Mouse (Mus musculus) CH12.LX (cell line): ENCODE data around the gene Rdh5. TPM values are rescaled to one million over a fixed set of nuclear protein-coding genes. Genes with fewer than 3 reads are reported as not detected.

Experiments used
- DNase-seq: peaks from one replicate; pipeline ENCODE4 v3.0.0-alpha.2; 2013; ENCODE audit errors: extremely low read depth
- H3K27ac ChIP-seq: 2 replicates; pipeline ENCODE4 v1.5.1; 2012; ENCODE audit warnings: low read depth, mild to moderate bottlenecking, control low read depth, moderate library complexity; ENCODE audit not compliant: insufficient read depth
- H3K27me3 ChIP-seq: replicated peaks from 2 replicates; pipeline ENCODE3; 2012; ENCODE audit warnings: inconsistent platforms
- H3K36me3 ChIP-seq, 2 experiments: replicated peaks in 1 of 2; 2 replicates each; pipeline versions ENCODE3 to v1.6.1; 2012; ENCODE audit warnings: inconsistent platforms in 1 of 2, low read length in 1 of 2, mild to moderate bottlenecking in 1 of 2, mixed read lengths in 1 of 2, moderate library complexity in 1 of 2; ENCODE audit not compliant: control insufficient read depth in 1 of 2, insufficient read depth in 1 of 2
- H3K4me1 ChIP-seq, 2 experiments: 2 replicates each; pipeline ENCODE4 v1.6.1; 2012; ENCODE audit warnings: inconsistent platforms in 1 of 2, moderate library complexity in 1 of 2; ENCODE audit not compliant: insufficient read depth in 2 of 2, control insufficient read depth in 1 of 2
- H3K4me2 ChIP-seq: 2 replicates; pipeline ENCODE4 v1.6.1; 2012; ENCODE audit warnings: low read depth, mild to moderate bottlenecking, control low read depth; ENCODE audit not compliant: poor library complexity, insufficient read depth, severe bottlenecking
- H3K4me3 ChIP-seq, 3 experiments: fragments of 150-350 bp in 1 of 3; sonication (generic) in 1 of 3; replicated peaks in 1 of 3; 2 replicates each; pipeline versions ENCODE3 to v1.5.1; 2011 to 2012; ENCODE audit warnings: low read depth in 2 of 3, low read length in 2 of 3, mild to moderate bottlenecking in 2 of 3, moderate library complexity in 2 of 3, control low read depth in 1 of 3, improper control_type of control experiment in 1 of 3, inconsistent platforms in 1 of 3, mixed read lengths in 1 of 3; ENCODE audit not compliant: poor library complexity in 1 of 3
- H3K79me2 ChIP-seq: replicated peaks from 2 replicates; pipeline ENCODE4 v1.6.1; 2012; ENCODE audit warnings: mild to moderate bottlenecking, moderate library complexity; ENCODE audit not compliant: control insufficient read depth, poor library complexity, insufficient read depth, severe bottlenecking; ENCODE audit errors: extremely low read depth
- H3K9ac ChIP-seq: 2 replicates; pipeline ENCODE4 v1.6.1; 2012; ENCODE audit warnings: low read depth, mild to moderate bottlenecking, control low read depth, moderate library complexity; ENCODE audit not compliant: insufficient read depth
- H3K9me3 ChIP-seq: replicated peaks from 2 replicates; pipeline ENCODE3; 2012; ENCODE audit warnings: low read length, inconsistent platforms, mixed read lengths
- BHLHE40 ChIP-seq: IDR thresholded peaks from 2 replicates; pipeline ENCODE4 v1.6.1; 2011; ENCODE audit warnings: mild to moderate bottlenecking, low read depth, low read length, improper control_type of control experiment
- CHD1 ChIP-seq: IDR thresholded peaks from 2 replicates; pipeline ENCODE4 v1.6.1; 2012; ENCODE audit warnings: low read depth, low read length, improper control_type of control experiment, inconsistent platforms
- CTCF ChIP-seq, 2 experiments: IDR thresholded peaks in 1 of 2; conservative IDR thresholded peaks in 1 of 2; 2 replicates each; pipeline ENCODE4 v1.5.1; 2011 to 2012; ENCODE audit warnings: low read depth in 2 of 2, low read length in 2 of 2, improper control_type of control experiment in 1 of 2, inconsistent platforms in 1 of 2, mild to moderate bottlenecking in 1 of 2, moderate library complexity in 1 of 2
- ELF1 ChIP-seq: IDR thresholded peaks from 2 replicates; pipeline ENCODE4 v1.6.1; 2014; ENCODE audit warnings: low read depth, mild to moderate bottlenecking, inconsistent platforms, low read length, improper control_type of control experiment
- IRF4 ChIP-seq: IDR thresholded peaks from 2 replicates; pipeline ENCODE4 v1.6.1; 2014; ENCODE audit warnings: low read depth, mild to moderate bottlenecking, inconsistent platforms, low read length, improper control_type of control experiment
- MAZ ChIP-seq: IDR thresholded peaks from 2 replicates; pipeline ENCODE4 v1.6.1; 2012; ENCODE audit warnings: low read depth, mild to moderate bottlenecking, inconsistent platforms, low read length, improper control_type of control experiment, moderate library complexity
- MXI1 ChIP-seq: IDR thresholded peaks from 2 replicates; pipeline ENCODE4 v1.6.1; 2011; ENCODE audit warnings: mild to moderate bottlenecking, low read depth, low read length, improper control_type of control experiment
- NELFE ChIP-seq: IDR thresholded peaks from 2 replicates; pipeline ENCODE4 v1.6.1; 2011; ENCODE audit warnings: low read depth, low read length, improper control_type of control experiment
- NRF1 ChIP-seq: IDR thresholded peaks from 2 replicates; pipeline ENCODE4 v1.6.1; 2014; ENCODE audit warnings: low read depth, mild to moderate bottlenecking, inconsistent platforms, low read length, improper control_type of control experiment, moderate library complexity
- PAX5 ChIP-seq: IDR thresholded peaks from 2 replicates; pipeline ENCODE4 v1.6.1; 2012; ENCODE audit warnings: low read length, inconsistent platforms, mixed read lengths
- POLR2A ChIP-seq: IDR thresholded peaks from 2 replicates; pipeline ENCODE4 v1.6.1; 2011; ENCODE audit warnings: low read depth, mild to moderate bottlenecking, improper control_type of control experiment, low read length
- POLR2AphosphoS2 ChIP-seq: IDR thresholded peaks from 2 replicates; pipeline ENCODE4 v1.6.1; 2011; ENCODE audit warnings: low read depth, low read length, improper control_type of control experiment
- RAD21 ChIP-seq: IDR thresholded peaks from 2 replicates; pipeline ENCODE4 v1.6.1; 2011; ENCODE audit warnings: low read depth, mild to moderate bottlenecking, low read length, improper control_type of control experiment, moderate library complexity
- SMC3 ChIP-seq: IDR thresholded peaks from 2 replicates; pipeline ENCODE4 v1.6.1; 2011; ENCODE audit warnings: low read depth, low read length, improper control_type of control experiment
- ZC3H11A ChIP-seq: IDR thresholded peaks from 2 replicates; pipeline ENCODE4 v1.6.1; 2012; ENCODE audit warnings: low read depth, mild to moderate bottlenecking, inconsistent platforms, low read length, improper control_type of control experiment
- dilution Hi-C: fragments of 300-500 bp; cut with MboI; formaldehyde crosslinking; loops from 2 replicates; pipeline ENCODE4 v1.14.3; 2020; ENCODE audit warnings: low sequenced_read_pairs; ENCODE audit not compliant: extremely low pct_unique_long_range_greater_than_20kb, extremely low pct_ligation_motif_present
- in situ Hi-C: fragments of 300-500 bp; cut with MboI; formaldehyde crosslinking; loops from 3 replicates; pipeline ENCODE4 v1.14.3; 2019; ENCODE audit warnings: low sequenced_read_pairs, low pct_ligation_motif_present, low pct_unique_long_range_greater_than_20kb, mixed read lengths
- polyA plus RNA-seq: library from polyadenylated mRNA; unstranded; fragments of >175 nt; gene quantifications from 2 replicates; pipeline ENCODE4 v1.2.1, GENCODE M21; 2012; ENCODE audit warnings: low read depth; ENCODE audit not compliant: insufficient read length
- total RNA-seq, 2 experiments: library from RNA; depleted of rRNA; stranded (reverse); fragments of 300-350 nt in 1 of 2; fragments of >200 nt in 1 of 2; gene quantifications; 2 replicates each; pipeline ENCODE4 v1.2.3; 2012 to 2014

The Rdh5 gene
- total and polyA plus RNA-seq, 3 experiments = 4.3 to 6.2 (median 5.2) TPM

DNA sequence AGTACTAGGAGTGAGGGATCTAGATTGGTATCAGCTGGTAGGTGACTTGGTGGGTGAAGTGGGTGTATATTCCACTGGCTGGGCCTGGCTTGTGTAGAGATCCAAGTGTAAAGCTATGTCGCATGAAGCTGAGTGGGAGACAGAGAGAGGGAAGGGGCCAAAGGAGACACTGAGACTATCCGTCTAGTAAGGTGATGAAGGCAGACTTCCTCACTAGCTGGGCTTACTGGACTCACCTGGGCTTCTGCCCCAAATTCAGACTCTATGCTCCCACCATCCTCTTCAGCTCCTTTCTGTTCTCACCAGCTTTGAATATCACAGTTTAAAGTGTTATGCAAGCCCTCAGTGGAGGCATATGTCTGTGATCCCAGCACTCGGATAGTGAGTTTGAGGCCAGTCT is 6.0 kb downstream of the Rdh5 start:
- H3K27ac ChIP-seq = no peak overlapping the region
- no peaks in the 10 kb centered on the region for H3K79me2 ChIP-seq
- no peak for DNase-seq
- H3K27me3 ChIP-seq = peaks cover 2% of the 10 kb centered on the region
- H3K9ac ChIP-seq = no peak overlapping the region
- peaks cover 3 to 8% of the 10 kb centered on the region in 2 experiments; a peak in 2 of 4 replicates for H3K4me1 ChIP-seq
- in situ Hi-C loops (no loop called here), dilution Hi-C loops (no loop called here)
- no peak overlapping the region for H3K4me2 ChIP-seq
- H3K36me3 ChIP-seq = peaks cover 11 to 48% of the 10 kb centered on the region in 2 experiments
- no peak overlapping the region for H3K4me3 ChIP-seq
- no peaks in the 10 kb centered on the region for H3K9me3 ChIP-seq
- TF ChIP-seq BHLHE40 = no peak
- no peak for TF ChIP-seq CHD1

DNA sequence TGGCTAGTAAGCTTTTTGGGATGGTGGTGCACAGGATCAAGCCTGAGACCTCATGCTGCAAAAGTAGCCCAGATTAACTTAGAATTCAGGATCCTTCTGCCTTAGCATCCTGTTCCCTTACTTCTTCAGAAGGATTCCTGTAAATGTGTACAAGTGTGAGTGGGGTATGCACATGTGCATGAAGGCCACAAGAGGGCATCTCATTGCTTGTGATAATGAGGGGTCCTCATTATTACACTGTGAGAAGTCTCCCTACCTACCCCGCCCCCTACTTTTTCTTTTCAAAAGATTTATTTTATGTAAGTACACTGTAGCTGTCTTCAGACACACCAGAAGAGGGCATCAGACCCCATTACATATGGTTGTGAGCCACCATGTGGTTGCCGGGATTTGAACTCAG is 7.1 kb downstream of the Rdh5 start:
- H3K79me2 ChIP-seq = no peaks in the 10 kb centered on the region
- TF ChIP-seq BHLHE40 (no peak), SMC3 (no peak; the same call in 1 of the 2 replicates), CTCF (conservative IDR thresholded peaks at IDR 0.05 in 1 of 2, IDR thresholded peaks at IDR 0.05 in 1 of 2; ENCODE audit: low read depth in 2 of 2, low read length in 2 of 2) (peak; percentile 6 to 42; a peak in 2 of 4 replicates), NRF1 (no peak)
- TF ChIP-seq, all 38 proteins: peak for 1
- no peak overlapping the region for H3K4me2 ChIP-seq
- H3K27me3 ChIP-seq = peaks cover 2% of the 10 kb centered on the region
- dilution Hi-C loops (no loop called here), in situ Hi-C loops (no loop called here)
- no peak overlapping the region for H3K4me3 ChIP-seq
- H3K9me3 ChIP-seq = no peaks in the 10 kb centered on the region
- H3K27ac ChIP-seq = no peak overlapping the region
- 0 out of 4 replicates have a peak, but pooled peaks cover 0 to 3% of the 10 kb centered on the region in 2 experiments for H3K4me1 ChIP-seq
- H3K36me3 ChIP-seq = peaks cover 11 to 41% of the 10 kb centered on the region in 2 experiments
- H3K9ac ChIP-seq = no peak overlapping the region
- DNase-seq = no peak

DNA sequence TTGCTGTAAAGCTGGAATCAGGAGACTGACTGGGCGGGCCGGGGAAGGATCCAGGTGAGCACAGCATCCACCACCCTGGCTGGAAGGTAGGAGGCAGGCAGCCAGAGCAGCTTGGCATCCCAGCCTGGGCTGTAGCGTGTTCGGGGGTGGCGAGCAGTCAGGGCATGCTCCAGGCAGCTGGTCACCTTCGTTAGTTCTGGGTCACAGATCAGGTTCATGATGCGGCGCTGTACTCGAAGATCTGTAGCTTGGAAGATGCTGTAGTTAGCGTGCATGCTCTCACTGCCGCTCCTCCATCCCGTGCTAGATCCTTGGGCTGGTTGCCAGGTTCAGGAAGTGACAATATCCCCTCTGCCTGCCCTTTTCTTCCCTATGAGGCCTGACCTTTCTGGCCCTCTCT is 9.0 kb downstream of the Rdh5 start:
- peaks cover 2% of the 10 kb centered on the region for H3K27me3 ChIP-seq
- H3K36me3 ChIP-seq = peaks cover 11 to 22% of the 10 kb centered on the region in 2 experiments
- TF ChIP-seq MXI1 (no peak), POLR2A (no peak)
- 0 out of 4 replicates have a peak, but pooled peaks cover 0 to 3% of the 10 kb centered on the region in 2 experiments for H3K4me1 ChIP-seq
- no peak overlapping the region for H3K4me3 ChIP-seq
- dilution Hi-C loops = no loop called here
- no peaks in the 10 kb centered on the region for H3K9me3 ChIP-seq
- no peak for DNase-seq
- H3K4me2 ChIP-seq = no peak overlapping the region
- H3K79me2 ChIP-seq = no peaks in the 10 kb centered on the region
- H3K9ac ChIP-seq = no peak overlapping the region
- in situ Hi-C loops = no loop called here
- no peak overlapping the region for H3K27ac ChIP-seq

GRCm38 (mm10) chr10:128913219-128913618 is 9.5 kb downstream of the Rdh5 start:
- in situ Hi-C loops = no loop called here
- H3K4me2 ChIP-seq = no peak overlapping the region
- peak; percentile 83 for DNase-seq
- H3K79me2 ChIP-seq = no peaks in the 10 kb centered on the region
- no peak overlapping the region for H3K27ac ChIP-seq
- dilution Hi-C loops = no loop called here
- H3K4me3 ChIP-seq = no peak overlapping the region
- H3K9me3 ChIP-seq = no peaks in the 10 kb centered on the region
- H3K4me1 ChIP-seq = 0 out of 4 replicates have a peak, but pooled peaks cover 0 to 3% of the 10 kb centered on the region in 2 experiments
- H3K36me3 ChIP-seq = peaks cover 9 to 17% of the 10 kb centered on the region in 2 experiments
- no peak for TF ChIP-seq PAX5
- TF ChIP-seq NELFE = peak; percentile 40; the same call in 1 of the 2 replicates
- peak; percentile 73 for TF ChIP-seq SMC3
- TF ChIP-seq ELF1 = no peak
- no peak; the same call in 1 of the 2 replicates for TF ChIP-seq IRF4
- no peak for TF ChIP-seq ZC3H11A
- no peak for TF ChIP-seq NRF1
- no peak for TF ChIP-seq MAZ
- peak; percentile 93 to 99 for TF ChIP-seq CTCF (conservative IDR thresholded peaks at IDR 0.05 in 1 of 2, IDR thresholded peaks at IDR 0.05 in 1 of 2; ENCODE audit: low read depth in 2 of 2, low read length in 2 of 2)
- peak; percentile 62 for TF ChIP-seq RAD21
- TF ChIP-seq POLR2AphosphoS2 = no peak
- H3K27me3 ChIP-seq = peaks cover 2% of the 10 kb centered on the region
- no peak overlapping the region for H3K9ac ChIP-seq
